Mouse (Mus musculus) kidney, postnatal 0 days (tissue): Measurements from ENCODE around the gene Chmp1a. TPM values are rescaled to one million over a fixed set of nuclear protein-coding genes. Genes with fewer than 3 reads are reported as not detected.

Experiments
- ATAC-seq: fragments of 200-750 bp; cut with Nextera tagmentation; replicated peaks from 2 replicates; pipeline ENCODE4 v1.8.0; 2017; ENCODE audit warnings: low read depth, moderate number of reproducible peaks, moderate TSS enrichment, moderate library complexity; ENCODE audit not compliant: low FRiP score
- DNase-seq: peaks from one replicate; pipeline ENCODE4 v3.0.0-alpha.2; 2016; ENCODE audit warnings: low spot score
- H3K27ac ChIP-seq: fragments of 300-500 bp; sonication (generic); 2 replicates; pipeline ENCODE4 v1.5.1; 2014; ENCODE audit warnings: mild to moderate bottlenecking
- H3K27me3 ChIP-seq: fragments of 300-500 bp; sonication (generic); 2 replicates; pipeline ENCODE4 v1.6.1; 2014; ENCODE audit warnings: low read length, mixed read lengths; ENCODE audit not compliant: insufficient read depth
- H3K36me3 ChIP-seq: fragments of 300-500 bp; sonication (generic); 2 replicates; pipeline ENCODE4 v1.6.1; 2014; ENCODE audit warnings: low read length, mixed read lengths; ENCODE audit not compliant: insufficient read depth
- H3K4me1 ChIP-seq: fragments of 300-500 bp; sonication (generic); replicated peaks from 2 replicates; pipeline ENCODE4 v1.6.1; 2014; ENCODE audit warnings: antibody characterized with exemption, low read length, mixed read lengths; ENCODE audit not compliant: insufficient read depth
- H3K4me2 ChIP-seq: fragments of 300-500 bp; sonication (generic); 2 replicates; pipeline ENCODE4 v1.6.1; 2014; ENCODE audit warnings: mild to moderate bottlenecking, low read length, moderate library complexity, mixed read lengths
- H3K4me3 ChIP-seq: fragments of 300-500 bp; sonication (generic); replicated peaks from 2 replicates; pipeline ENCODE4 v1.5.1; 2014; ENCODE audit warnings: low read depth, low read length
- H3K9ac ChIP-seq: fragments of 300-500 bp; sonication (generic); 2 replicates; pipeline ENCODE4 v1.6.1; 2014; ENCODE audit warnings: low read depth, low read length
- H3K9me3 ChIP-seq: fragments of 300-500 bp; sonication (generic); replicated peaks from 2 replicates; pipeline ENCODE4 v1.6.1; 2016; ENCODE audit warnings: low read length, inconsistent platforms, mixed read lengths
- CTCF ChIP-seq: IDR thresholded peaks from 2 replicates; pipeline ENCODE4 v1.5.1; 2016; ENCODE audit warnings: antibody characterized with exemption, low read depth, mild to moderate bottlenecking, moderate library complexity
- WGBS: fragments of 180-500 bp; shearing (Covaris S2); extraction: QIAGEN DNeasy Blood & Tissue Kit; methylation state at CpG from one replicate; pipeline ENCODE4 v1.1.7; 2014; 5-methylcytosine and 5-hydroxymethylcytosine counted together
- polyA plus RNA-seq: library from polyadenylated mRNA; unstranded; fragments of >200 nt; fragmentation: Nextera tagmentation; extraction: Ambion mirVana; gene quantifications from 2 replicates; pipeline ENCODE4 v1.2.1, GENCODE M21; 2015

Gene Chmp1a
- polyA plus RNA-seq, 1 experiment from 2014 or later: 126 TPM

- Histone ChIP-seq H3K4me3 (peak overlapping the region; percentile 86), H3K4me2 (peak overlapping the region; percentile 83), H3K9me3 (no peaks in the 10 kb centered on the region), H3K9ac (peak overlapping the region; percentile 83), H3K27ac (peak overlapping the region; percentile 65), H3K27me3 (no peaks in the 10 kb centered on the region), H3K36me3 (peaks cover 34% of the 10 kb centered on the region), H3K4me1 (peaks cover 17% of the 10 kb centered on the region)
- under 1% methylated on average over 37 of the region's 40 CpGs for WGBS
- no peak for TF ChIP-seq CTCF
- ATAC-seq (peak; percentile 15; the same call in 1 of the 2 replicates), DNase-seq (no peak)
Measured at GRCm38 (mm10) chr8:123253451-123254098, 41.0 kb upstream of the Chmp1a start.

- 34% methylated on average over 4 of the region's 4 CpGs for WGBS
- TF ChIP-seq CTCF: no peak
- peaks cover 34% of the 10 kb centered on the region for H3K36me3 ChIP-seq
- no peaks in the 10 kb centered on the region for H3K27me3 ChIP-seq
- peak overlapping the region; percentile 86; the same call in 1 of the 2 replicates for H3K4me3 ChIP-seq
- H3K4me1 ChIP-seq: peaks cover 17% of the 10 kb centered on the region
- peak overlapping the region; percentile 83 for H3K4me2 ChIP-seq
- H3K27ac ChIP-seq: 0 out of 2 replicates have a peak overlapping the region, but pooled peaks have one; percentile 31
- H3K9me3 ChIP-seq: no peaks in the 10 kb centered on the region
- no peak for DNase-seq
- no peak for ATAC-seq
- H3K9ac ChIP-seq: peak overlapping the region; percentile 83; the same call in 1 of the 2 replicates
Measured at GRCm38 (mm10) chr8:123252925-123253324, 40.4 kb upstream of the Chmp1a start.

GRCm38 (mm10) chr8:123250940-123251339 lies 38.4 kb upstream of the Chmp1a start:
- peaks cover 17% of the 10 kb centered on the region for H3K4me1 ChIP-seq
- no peak for TF ChIP-seq CTCF
- WGBS: 94% methylated on average over 5 of the region's 5 CpGs

GRCm38 (mm10) chr8:123248596-123248995 lies 36.0 kb upstream of the Chmp1a start:
- TF ChIP-seq CTCF: no peak
- no peak overlapping the region for H3K9ac ChIP-seq
- H3K9me3 ChIP-seq: no peaks in the 10 kb centered on the region
- H3K4me1 ChIP-seq: peaks cover 7% of the 10 kb centered on the region; the same call in 1 of the 2 replicates
- H3K4me2 ChIP-seq: no peak overlapping the region
- DNase-seq (no peak), ATAC-seq (no peak)
- no peak overlapping the region for H3K27ac ChIP-seq
- H3K36me3 ChIP-seq: peaks cover 57% of the 10 kb centered on the region
- H3K27me3 ChIP-seq: no peaks in the 10 kb centered on the region
- no peak overlapping the region for H3K4me3 ChIP-seq
- WGBS: 91% methylated on average over 8 of the region's 8 CpGs

More at GRCm38 (mm10) chr8:123250940-123251339, 38.4 kb upstream of the Chmp1a start:
- 0 out of 2 replicates have a peak overlapping the region, but pooled peaks have one; percentile 23 for H3K9ac ChIP-seq
- H3K4me3 ChIP-seq: no peak overlapping the region
- peaks cover 43% of the 10 kb centered on the region for H3K36me3 ChIP-seq
- no peaks in the 10 kb centered on the region for H3K9me3 ChIP-seq
- ATAC-seq (no peak), DNase-seq (no peak)
- no peaks in the 10 kb centered on the region for H3K27me3 ChIP-seq
- no peak overlapping the region for H3K27ac ChIP-seq
- no peak overlapping the region for H3K4me2 ChIP-seq

GRCm38 (mm10) chr8:123247748-123248147 lies 35.2 kb upstream of the Chmp1a start:
- no peaks in the 10 kb centered on the region for H3K9me3 ChIP-seq
- H3K4me3 ChIP-seq: no peak overlapping the region
- H3K4me1 ChIP-seq: peaks cover 3% of the 10 kb centered on the region; the same call in 1 of the 2 replicates
- TF ChIP-seq CTCF: no peak
- WGBS: 91% methylated on average over 6 of the region's 6 CpGs
- H3K27me3 ChIP-seq: no peaks in the 10 kb centered on the region
- H3K27ac ChIP-seq: no peak overlapping the region
- H3K4me2 ChIP-seq: no peak overlapping the region
- ATAC-seq: no peak
- H3K9ac ChIP-seq: no peak overlapping the region
- no peak for DNase-seq
- H3K36me3 ChIP-seq: peaks cover 62% of the 10 kb centered on the region

GRCm38 (mm10) chr8:123245543-123245942 lies 33.0 kb upstream of the Chmp1a start:
- WGBS: 86% methylated on average over 12 of the region's 12 CpGs
- DNase-seq: no peak
- TF ChIP-seq CTCF: no peak

More at GRCm38 (mm10) chr8:123245543-123245942, 33.0 kb upstream of the Chmp1a start:
- H3K4me1 ChIP-seq: no peaks in the 10 kb centered on the region
- no peak for ATAC-seq
- no peak overlapping the region for H3K4me3 ChIP-seq
- peaks cover 56% of the 10 kb centered on the region for H3K36me3 ChIP-seq
- H3K9ac ChIP-seq: no peak overlapping the region
- H3K27ac ChIP-seq: no peak overlapping the region
- no peaks in the 10 kb centered on the region for H3K27me3 ChIP-seq
- H3K4me2 ChIP-seq: no peak overlapping the region
- no peaks in the 10 kb centered on the region for H3K9me3 ChIP-seq
